Mouse (Mus musculus) embryonic facial prominence, embryonic 11.5 days (tissue): Measurements from ENCODE around the gene Rbfox1. TPM values are rescaled to one million over a fixed set of nuclear protein-coding genes. Genes with fewer than 3 reads are reported as not detected.

Experiments
- ATAC-seq: fragments of 200-750 bp; cut with Nextera tagmentation; replicated peaks from 2 replicates; pipeline ENCODE4 v1.8.0; 2017; ENCODE audit warnings: low read depth; ENCODE audit not compliant: insufficient number of reproducible peaks, low FRiP score, low TSS enrichment
- DNase-seq: peaks from one replicate; pipeline ENCODE4 v3.0.0-alpha.2; 2015; ENCODE audit warnings: low spot score
- H3K27ac ChIP-seq: fragments of 300-500 bp; sonication (generic); replicated peaks from 2 replicates; pipeline ENCODE4 v1.5.1; 2014; ENCODE audit warnings: mild to moderate bottlenecking, low read depth, low read length, control low read depth
- H3K27me3 ChIP-seq: fragments of 300-500 bp; sonication (generic); 2 replicates; pipeline ENCODE4 v1.6.1; 2014; ENCODE audit warnings: mild to moderate bottlenecking, low read length, moderate library complexity, mixed read lengths; ENCODE audit not compliant: control insufficient read depth, insufficient read depth
- H3K36me3 ChIP-seq: fragments of 300-500 bp; sonication (generic); replicated peaks from 2 replicates; pipeline ENCODE4 v1.6.1; 2014; ENCODE audit warnings: low read depth, mild to moderate bottlenecking, low read length, moderate library complexity, mixed read lengths; ENCODE audit not compliant: control insufficient read depth, insufficient read depth
- H3K4me1 ChIP-seq: fragments of 300-500 bp; sonication (generic); 2 replicates; pipeline ENCODE4 v1.6.1; 2014; ENCODE audit warnings: low read length, mixed read lengths; ENCODE audit not compliant: control insufficient read depth, insufficient read depth
- H3K4me2 ChIP-seq: fragments of 300-500 bp; sonication (generic); 2 replicates; pipeline ENCODE4 v1.6.1; 2014; ENCODE audit warnings: low read depth, mild to moderate bottlenecking, control low read depth, low read length, moderate library complexity
- H3K4me3 ChIP-seq: fragments of 300-500 bp; sonication (generic); 2 replicates; pipeline ENCODE4 v1.5.1; 2014; ENCODE audit warnings: low read depth, low read length, control low read depth
- H3K9ac ChIP-seq: fragments of 300-500 bp; sonication (generic); replicated peaks from 2 replicates; pipeline ENCODE4 v1.6.1; 2014; ENCODE audit warnings: mild to moderate bottlenecking, control low read depth, low read length
- H3K9me3 ChIP-seq: fragments of 300-500 bp; sonication (generic); replicated peaks from 2 replicates; pipeline ENCODE4 v1.6.1; 2016; ENCODE audit warnings: mild to moderate bottlenecking, low read length, inconsistent platforms, mixed read lengths; ENCODE audit not compliant: control insufficient read depth
- WGBS: fragments of 180-500 bp; shearing (Covaris S2); extraction: QIAGEN DNeasy Blood & Tissue Kit; methylation state at CpG from one replicate; pipeline ENCODE4 v1.1.7; 2014; 5-methylcytosine and 5-hydroxymethylcytosine counted together
- polyA plus RNA-seq: library from polyadenylated mRNA; unstranded; fragments of >200 nt; fragmentation: Nextera tagmentation; extraction: Ambion mirVana; gene quantifications from 2 replicates; pipeline ENCODE4 v1.2.1, GENCODE M21; 2014

The Rbfox1 gene
- polyA plus RNA-seq, 1 experiment from 2014 or later, result 4.2 TPM

DNA sequence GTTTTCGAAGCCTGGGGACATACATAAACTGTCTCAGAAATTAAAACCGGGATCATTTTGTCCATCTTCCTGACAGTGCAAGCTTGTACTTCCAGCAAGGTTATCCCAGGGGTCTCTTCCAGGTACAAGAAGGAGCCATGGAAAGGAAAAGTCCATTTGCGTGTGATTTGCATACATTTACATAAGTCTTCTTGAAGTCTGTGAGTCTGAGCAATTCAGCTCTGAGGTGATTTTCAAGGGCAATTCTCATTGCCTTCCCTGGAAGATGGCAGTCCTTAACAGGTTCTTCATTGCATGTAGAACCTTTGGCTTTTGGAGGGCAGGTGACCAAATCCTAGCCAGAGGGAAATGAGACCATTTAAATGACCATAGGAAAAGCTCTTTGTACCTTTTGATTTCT, 1417.3 kb downstream of the Rbfox1 start:
- no peak overlapping the region for H3K9ac ChIP-seq
- H3K27ac ChIP-seq, result no peak overlapping the region
- no peaks in the 10 kb centered on the region for H3K36me3 ChIP-seq
- H3K4me1 ChIP-seq, result no peaks in the 10 kb centered on the region
- no peak overlapping the region for H3K4me2 ChIP-seq
- no peak overlapping the region for H3K4me3 ChIP-seq
- WGBS, result 69% methylated on average over 3 of the region's 3 CpGs
- H3K27me3 ChIP-seq, result no peaks in the 10 kb centered on the region
- no peaks in the 10 kb centered on the region for H3K9me3 ChIP-seq
- ATAC-seq, result no peak
- no peak for DNase-seq

DNA sequence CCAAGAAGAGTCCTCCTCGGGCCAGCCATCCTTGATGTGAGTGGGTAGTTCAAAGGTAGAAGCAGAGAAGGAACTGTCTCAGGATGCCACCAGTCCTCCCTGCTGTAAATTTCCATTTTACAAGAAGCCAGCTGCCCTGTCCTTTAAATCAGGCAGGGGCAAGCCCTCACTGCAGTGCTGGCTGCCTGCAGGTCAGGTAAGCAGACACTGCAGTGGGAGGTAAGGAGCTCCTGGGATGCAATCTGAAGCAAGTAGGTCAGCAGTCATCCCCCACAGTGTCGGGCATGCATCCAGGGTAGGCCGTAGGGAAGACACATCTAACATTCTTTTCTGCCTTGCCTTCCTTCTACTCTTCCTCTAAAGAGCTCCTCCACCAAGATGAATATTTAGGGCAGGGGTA, 1444.0 kb downstream of the Rbfox1 start:
- 77% methylated on average over 3 of the region's 3 CpGs for WGBS

DNA sequence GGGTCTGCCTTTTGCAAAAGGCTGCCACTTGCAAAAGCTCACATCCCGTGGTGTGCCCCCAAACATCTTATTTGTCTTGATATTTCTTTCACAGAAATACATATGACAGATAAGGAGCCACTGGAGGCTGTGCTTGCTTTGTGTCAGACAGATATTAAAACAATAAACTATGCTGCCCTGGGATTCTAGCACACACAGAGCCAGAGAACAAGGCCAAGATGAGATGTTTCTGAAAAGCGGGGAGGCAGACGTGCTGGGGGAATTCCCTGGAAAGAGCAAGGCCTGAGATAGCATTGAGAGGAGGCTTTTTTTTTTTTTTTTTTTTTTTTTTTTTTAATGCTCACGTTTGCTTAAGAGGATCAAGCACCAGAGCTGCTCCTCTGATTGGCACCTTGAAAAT, 1456.0 kb downstream of the Rbfox1 start:
- H3K27ac ChIP-seq, result no peak overlapping the region
- no peak for ATAC-seq

More for the DNA sequence above, 1444.0 kb downstream of the Rbfox1 start:
- H3K27ac ChIP-seq, result no peak overlapping the region
- DNase-seq (no peak), ATAC-seq (no peak)
- no peak overlapping the region for H3K4me2 ChIP-seq
- H3K36me3 ChIP-seq, result no peaks in the 10 kb centered on the region
- H3K4me3 ChIP-seq, result no peak overlapping the region
- H3K9ac ChIP-seq, result no peak overlapping the region
- no peaks in the 10 kb centered on the region for H3K9me3 ChIP-seq
- H3K4me1 ChIP-seq, result no peaks in the 10 kb centered on the region
- H3K27me3 ChIP-seq, result no peaks in the 10 kb centered on the region

DNA sequence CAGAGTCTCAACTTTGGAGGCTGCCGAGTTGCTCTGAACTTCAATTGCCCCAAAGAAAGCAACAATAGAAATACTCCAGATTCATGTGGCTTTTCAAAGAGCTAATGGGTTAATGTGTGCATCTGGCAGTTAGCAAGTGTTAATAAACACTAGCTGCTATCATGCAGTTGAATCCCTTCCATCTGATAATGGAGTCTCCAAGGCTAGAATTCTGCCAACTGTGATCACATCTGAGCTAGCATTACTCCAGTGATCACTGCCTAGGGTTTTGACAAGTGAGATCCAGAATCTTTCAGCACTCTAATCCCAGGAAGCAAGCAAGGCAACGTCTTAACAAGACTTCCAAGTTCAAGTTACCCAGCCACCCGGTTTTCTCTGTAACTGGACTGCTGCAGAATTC, 1460.1 kb downstream of the Rbfox1 start:
- no peaks in the 10 kb centered on the region for H3K4me1 ChIP-seq
- H3K36me3 ChIP-seq, result no peaks in the 10 kb centered on the region
- H3K4me3 ChIP-seq, result no peak overlapping the region
- no peak overlapping the region for H3K27ac ChIP-seq
- ATAC-seq, result no peak
- DNase-seq, result no peak
- no peak overlapping the region for H3K4me2 ChIP-seq
- H3K27me3 ChIP-seq, result no peaks in the 10 kb centered on the region
- no peaks in the 10 kb centered on the region for H3K9me3 ChIP-seq
- no peak overlapping the region for H3K9ac ChIP-seq
- WGBS, result 59% methylated on average over 3 of the region's 3 CpGs

More for the DNA sequence above, 1456.0 kb downstream of the Rbfox1 start:
- Histone ChIP-seq H3K4me2 (no peak overlapping the region), H3K4me1 (no peaks in the 10 kb centered on the region), H3K9me3 (no peaks in the 10 kb centered on the region), H3K27me3 (no peaks in the 10 kb centered on the region), H3K9ac (no peak overlapping the region), H3K4me3 (no peak overlapping the region), H3K36me3 (no peaks in the 10 kb centered on the region)
- DNase-seq, result no peak
- 55% methylated on average over 4 of the region's 4 CpGs for WGBS

DNA sequence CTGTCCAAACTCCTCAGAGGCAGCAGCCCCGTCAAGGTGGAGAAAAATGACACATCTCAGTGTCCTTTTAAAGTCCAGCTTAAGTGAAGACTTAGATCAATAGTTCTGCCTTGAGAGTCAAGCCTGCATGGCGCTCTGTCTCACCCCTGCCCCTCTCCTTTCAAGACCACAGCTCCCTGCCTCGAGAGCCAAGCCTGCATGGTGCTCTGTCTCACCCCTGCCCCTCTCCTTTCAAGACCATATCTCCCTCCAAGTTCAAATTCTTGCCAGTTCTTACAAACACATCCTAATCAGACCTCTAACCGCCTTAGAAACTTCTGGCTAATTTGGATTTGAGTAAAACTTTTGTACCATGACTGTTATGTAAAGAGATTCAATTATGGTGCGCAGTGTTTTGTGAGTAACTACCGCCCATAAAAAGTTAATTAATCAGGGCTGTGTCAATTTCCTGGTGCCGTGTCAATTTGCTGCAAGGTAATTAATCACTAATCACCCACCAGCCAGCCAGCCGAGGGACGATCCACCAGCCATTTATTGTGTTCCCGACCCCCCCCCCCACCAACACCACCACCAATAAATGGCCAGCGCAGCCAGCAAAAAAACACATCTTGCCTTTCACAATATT, 1461.0 kb downstream of the Rbfox1 start:
- H3K4me2 ChIP-seq, result no peak overlapping the region
- no peaks in the 10 kb centered on the region for H3K36me3 ChIP-seq
- no peaks in the 10 kb centered on the region for H3K27me3 ChIP-seq
- H3K27ac ChIP-seq, result no peak overlapping the region
- H3K4me1 ChIP-seq, result no peaks in the 10 kb centered on the region
- H3K9me3 ChIP-seq, result no peaks in the 10 kb centered on the region
- ATAC-seq (no peak), DNase-seq (no peak)
- no peak overlapping the region for H3K4me3 ChIP-seq
- no peak overlapping the region for H3K9ac ChIP-seq
- WGBS, result 58% methylated on average over 11 of the region's 11 CpGs

DNA sequence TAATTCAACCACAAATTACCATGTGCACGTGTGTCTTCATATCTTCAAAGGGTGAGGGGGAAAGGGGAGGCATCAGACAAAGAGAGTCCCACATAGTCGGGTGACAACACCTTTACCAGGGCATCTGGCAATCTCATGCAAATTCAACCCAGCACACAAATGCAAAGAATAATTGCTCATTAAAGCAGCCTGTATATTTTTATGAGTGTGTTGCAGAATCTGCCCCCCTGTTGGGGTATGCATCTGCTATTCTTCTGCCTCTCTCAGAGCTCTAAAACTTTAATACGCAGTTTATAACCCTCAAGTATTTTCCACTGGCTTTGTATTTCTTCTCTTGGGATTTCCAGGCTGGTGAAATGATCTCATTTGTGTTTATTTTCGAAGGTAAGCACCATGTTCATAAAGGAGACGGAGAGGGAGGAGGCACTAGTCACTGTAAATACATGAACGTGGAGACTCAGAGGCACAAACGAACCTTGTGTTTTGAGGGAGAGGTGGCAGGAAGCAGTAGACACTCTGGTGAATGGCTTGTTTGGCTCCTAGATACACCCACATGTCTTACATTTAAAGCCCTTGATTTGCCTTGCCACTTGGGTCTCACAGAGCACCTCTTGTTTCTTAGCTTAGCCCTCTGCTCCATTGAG, 1462.5 kb downstream of the Rbfox1 start:
- no peak overlapping the region for H3K9ac ChIP-seq
- H3K4me2 ChIP-seq, result no peak overlapping the region
- no peak for ATAC-seq
- WGBS, result 64% methylated on average over 7 of the region's 7 CpGs
- H3K36me3 ChIP-seq, result no peaks in the 10 kb centered on the region
- no peaks in the 10 kb centered on the region for H3K27me3 ChIP-seq
- H3K4me3 ChIP-seq, result no peak overlapping the region
- no peak for DNase-seq
- no peaks in the 10 kb centered on the region for H3K4me1 ChIP-seq
- no peak overlapping the region for H3K27ac ChIP-seq
- H3K9me3 ChIP-seq, result no peaks in the 10 kb centered on the region

DNA sequence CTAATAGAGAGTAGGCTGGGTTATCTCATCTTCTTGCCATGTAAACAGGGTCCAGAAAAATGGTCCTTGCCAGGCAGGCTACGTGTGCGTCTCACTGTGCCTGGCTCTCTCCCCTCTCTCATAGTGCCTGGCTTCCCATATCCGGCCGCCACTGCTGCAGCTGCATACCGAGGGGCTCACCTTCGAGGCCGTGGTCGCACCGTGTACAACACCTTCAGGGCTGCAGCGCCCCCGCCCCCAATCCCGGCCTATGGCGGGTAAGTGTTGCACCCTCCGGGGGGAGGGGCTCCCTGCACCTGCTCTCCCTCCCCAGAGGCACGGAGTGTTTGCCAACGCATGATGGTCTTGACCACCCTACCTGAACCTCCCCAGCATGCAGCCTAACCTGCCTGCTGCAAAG, 1467.7 kb downstream of the Rbfox1 start:
- no peaks in the 10 kb centered on the region for H3K36me3 ChIP-seq
- H3K9ac ChIP-seq, result no peak overlapping the region
- no peaks in the 10 kb centered on the region for H3K4me1 ChIP-seq
- WGBS, result 62% methylated on average over 16 of the region's 16 CpGs
- no peak overlapping the region for H3K4me3 ChIP-seq
- H3K27ac ChIP-seq, result no peak overlapping the region
- no peak overlapping the region for H3K4me2 ChIP-seq
- no peaks in the 10 kb centered on the region for H3K9me3 ChIP-seq
- no peaks in the 10 kb centered on the region for H3K27me3 ChIP-seq
- no peak for ATAC-seq
- no peak for DNase-seq

DNA sequence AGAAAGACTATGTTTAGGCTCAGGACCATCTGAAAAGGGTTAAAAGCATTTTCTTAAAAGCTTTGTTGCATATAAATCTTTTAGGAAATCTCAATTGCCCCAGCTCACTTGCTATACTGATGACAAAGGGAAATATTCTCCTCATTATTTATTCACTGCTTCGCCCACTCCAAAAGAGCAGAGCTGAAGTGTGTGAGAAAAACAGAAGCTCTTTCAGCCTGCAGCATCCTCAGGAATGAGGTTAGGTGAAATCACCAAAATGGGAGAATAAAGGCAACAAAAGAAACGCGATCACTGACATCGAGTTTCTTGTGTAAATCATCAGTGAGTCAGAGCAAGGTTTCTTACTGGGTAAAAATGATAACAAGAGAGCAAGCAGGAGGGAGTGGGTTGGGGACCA, 1469.0 kb downstream of the Rbfox1 start:
- Histone ChIP-seq H3K4me1 (no peaks in the 10 kb centered on the region), H3K9ac (no peak overlapping the region), H3K36me3 (no peaks in the 10 kb centered on the region), H3K4me3 (no peak overlapping the region), H3K27me3 (no peaks in the 10 kb centered on the region), H3K9me3 (no peaks in the 10 kb centered on the region), H3K4me2 (no peak overlapping the region), H3K27ac (no peak overlapping the region)
- ATAC-seq, result no peak
- 77% methylated on average over 4 of the region's 4 CpGs for WGBS
- no peak for DNase-seq
